Mouse (Mus musculus): ENCODE measurements around the gene Tctn3.

The Tctn3 gene

DNA sequence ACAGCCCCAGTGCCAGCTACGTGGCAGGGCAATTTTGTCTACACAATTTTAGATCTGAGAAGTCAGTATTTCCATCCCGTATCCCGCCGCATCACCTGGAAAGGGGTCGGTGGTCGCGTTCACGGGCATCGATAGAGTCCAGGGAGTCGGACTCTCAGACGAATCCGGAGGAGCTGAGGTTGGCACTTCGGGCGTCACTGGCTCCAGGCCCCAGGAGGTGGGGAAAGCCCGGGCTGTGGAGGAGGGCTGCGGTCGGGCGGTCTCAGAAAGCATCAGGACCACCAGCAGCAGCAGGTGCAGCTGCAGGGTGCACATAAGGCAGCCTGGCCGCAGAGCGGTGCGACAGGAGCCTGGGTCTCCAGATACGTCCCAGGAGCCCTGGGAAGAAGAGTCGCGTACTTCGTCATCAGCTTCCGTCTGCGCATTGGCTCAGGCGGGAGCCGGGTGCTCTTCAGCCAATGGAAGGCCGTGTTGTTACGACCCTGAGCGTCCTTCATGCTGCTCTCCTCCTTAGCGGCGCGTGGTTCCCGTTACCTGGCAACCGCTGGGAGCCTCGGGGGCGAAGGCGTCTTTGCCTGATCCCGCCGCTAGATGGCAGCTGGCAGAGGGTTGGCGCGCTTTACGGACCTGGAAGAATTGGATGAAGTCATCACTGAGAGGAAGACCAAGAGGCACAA is at the start of gene Tctn3, which contains the start of gene Entpd1:
Tctn3 (minus strand) TSS at position 404 of the 677 bp plus-strand sequence.
Entpd1 (plus strand) TSS at position 537 of the 677 bp plus-strand sequence.
- peak; percentile 88 to 96 for DNase-seq (ENCODE audit: low spot score in 2 of 2)

DNA sequence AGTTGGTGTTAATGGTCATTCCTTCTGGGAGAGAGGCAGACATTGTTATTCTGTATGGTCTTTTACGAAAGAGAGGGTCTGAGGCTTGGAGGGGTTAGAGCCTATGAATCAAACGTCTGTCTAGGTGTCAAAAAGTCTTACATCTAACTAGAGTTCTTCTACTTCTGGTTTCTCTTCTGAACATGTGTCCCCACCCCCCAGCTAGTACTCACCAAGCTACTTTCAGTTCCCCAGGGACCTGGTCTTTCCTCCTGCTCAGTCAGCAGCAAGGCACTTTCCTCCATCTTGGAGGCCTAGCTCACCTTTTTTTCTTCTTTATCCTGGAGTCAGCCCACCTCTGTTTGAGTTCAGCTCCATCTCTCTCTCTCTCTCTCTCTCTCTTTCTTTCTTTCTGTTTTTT is 49.1 kb upstream of the Tctn3 start:
- no peak for DNase-seq (ENCODE audit: low spot score in 2 of 2)

DNA sequence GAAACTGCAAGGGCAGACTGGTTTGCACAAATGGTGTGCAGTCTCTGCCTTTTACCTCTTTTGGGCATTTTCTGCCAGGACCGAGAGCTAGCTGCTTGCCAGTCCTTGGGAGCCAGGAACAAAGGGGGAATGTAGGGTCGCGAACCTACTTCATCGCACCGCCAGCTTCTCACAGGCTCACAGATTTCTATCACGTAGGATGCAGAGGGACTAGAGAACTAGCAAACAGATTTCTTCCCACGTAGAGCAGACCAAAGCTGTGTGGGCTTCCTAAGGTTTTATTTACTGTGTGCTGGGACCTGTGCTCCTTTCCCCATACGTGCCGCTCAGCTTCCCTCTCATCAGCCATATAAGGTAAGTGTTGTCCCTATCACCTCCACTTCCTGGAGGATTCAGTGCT is 48.5 kb upstream of the Tctn3 start:
- DNase-seq (ENCODE audit: low spot score in 2 of 2), result no peak

DNA sequence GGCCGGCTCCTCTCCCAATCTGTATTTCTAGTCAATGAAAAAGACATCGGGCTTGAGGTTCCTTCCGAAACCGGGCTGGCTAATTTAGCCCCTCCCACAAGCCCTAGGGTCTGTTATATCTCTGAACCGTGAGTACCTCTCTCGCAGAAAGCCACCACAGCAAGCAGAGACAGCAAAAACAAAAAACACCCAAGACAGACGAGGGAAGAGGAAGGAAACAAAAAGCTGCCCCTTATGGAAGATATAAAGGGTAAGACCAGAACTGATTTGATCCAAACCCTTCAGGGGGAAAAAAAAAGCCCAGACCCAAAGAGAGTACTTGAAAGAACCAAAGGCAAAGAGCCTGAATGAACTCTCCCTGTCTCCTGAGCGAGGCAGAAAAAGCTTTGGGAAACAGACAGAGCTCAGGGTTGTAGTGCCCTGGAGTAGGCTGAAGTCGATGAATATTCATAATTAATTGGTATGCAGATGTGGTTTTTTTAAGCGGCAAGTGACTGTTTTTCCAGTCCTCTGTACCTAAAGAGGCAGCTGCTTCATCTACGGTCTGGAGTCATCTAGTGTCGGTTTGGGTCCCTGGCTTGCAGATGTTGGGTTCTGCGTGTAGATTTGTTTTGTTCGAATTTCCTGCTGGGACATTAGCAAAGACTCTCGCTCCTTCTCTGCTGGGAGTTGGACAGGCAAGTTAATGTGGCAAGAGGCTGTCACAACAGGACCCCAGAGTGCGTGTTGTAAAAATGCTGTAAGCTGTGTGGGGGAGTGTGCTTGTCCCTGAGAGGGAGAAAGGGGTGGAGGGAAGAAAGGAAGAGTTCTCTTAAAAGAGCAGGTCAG is 47.8 kb upstream of the Tctn3 start:
- no peak for DNase-seq (ENCODE audit: low spot score in 2 of 2)

DNA sequence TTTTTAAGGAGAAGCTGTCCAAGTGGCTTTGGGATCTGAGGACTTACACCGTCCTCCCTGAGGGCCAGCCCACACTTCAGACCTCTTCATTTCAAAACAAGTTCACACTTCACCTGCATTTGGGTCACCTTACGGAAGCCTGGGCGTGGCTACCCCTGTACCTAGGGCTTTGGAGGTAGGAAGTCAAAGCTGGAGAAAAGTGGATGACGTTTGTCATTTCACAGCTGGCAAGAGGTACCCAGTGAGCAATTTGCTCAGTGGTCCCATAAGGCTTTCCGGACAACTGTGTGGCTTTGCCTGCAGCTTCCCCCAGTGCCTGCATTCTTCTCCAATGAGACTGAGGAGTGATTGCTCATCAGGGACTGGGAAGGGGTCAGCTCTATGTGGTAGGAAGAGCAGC is 46.9 kb upstream of the Tctn3 start:
- DNase-seq (ENCODE audit: low spot score in 2 of 2), result no peak

DNA sequence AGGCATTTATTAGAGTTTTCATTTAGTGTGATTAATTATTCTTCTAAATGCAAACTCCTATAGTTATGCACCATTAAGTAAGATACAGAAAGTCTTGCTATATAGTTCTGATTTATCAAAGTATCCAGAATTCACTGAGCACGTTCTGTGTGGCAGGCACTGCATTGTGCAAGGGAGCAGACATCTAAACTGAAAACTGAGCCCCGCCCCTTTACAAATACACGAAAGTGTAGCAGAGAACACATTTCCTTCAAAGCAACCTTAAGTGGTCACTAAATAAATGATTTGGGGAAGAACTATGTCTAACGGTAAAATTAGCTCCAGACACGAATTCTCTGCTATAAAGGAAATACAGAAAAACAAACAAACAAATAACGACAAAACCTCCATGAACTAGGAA is 46.2 kb upstream of the Tctn3 start:
- no peak for DNase-seq (ENCODE audit: low spot score in 2 of 2)

DNA sequence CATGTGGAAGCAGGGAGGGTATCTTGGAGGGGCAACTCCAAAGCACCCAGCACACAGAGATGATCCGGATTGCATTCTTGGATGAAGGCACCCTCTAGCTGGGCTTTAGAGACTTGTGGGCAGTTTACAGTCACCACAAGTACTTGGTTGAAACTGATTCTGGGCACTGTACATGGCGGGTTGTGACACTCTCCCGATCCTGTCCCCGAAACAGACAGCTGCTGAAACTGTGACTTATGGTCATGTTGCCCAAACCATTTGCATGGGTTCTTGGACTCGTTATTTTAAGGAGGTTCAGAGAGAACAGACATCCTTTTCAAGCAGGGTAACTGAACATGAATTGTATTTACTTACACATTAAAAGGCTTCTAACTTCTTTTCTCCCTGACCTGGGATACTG is 44.2 kb upstream of the Tctn3 start:
- DNase-seq (ENCODE audit: low spot score in 2 of 2), result no peak

DNA sequence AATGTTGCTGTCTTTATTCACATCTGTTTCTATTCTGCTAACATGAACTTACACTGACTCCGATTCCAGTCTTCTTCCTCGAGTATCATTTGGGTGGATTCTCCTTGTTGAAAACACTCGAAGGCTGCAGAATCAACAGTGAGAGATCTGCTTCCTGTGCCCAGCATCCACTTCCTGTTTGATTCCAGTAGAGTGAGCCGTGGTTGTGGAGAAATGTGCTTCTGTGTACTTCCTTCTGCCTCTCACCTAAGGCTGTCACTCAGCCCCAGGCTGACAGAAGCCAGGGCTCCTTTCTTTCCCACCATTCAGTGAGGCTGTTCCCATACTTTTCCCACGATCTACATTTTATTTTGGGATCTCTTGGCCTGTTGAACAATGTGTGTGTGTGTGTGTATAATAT is 38.1 kb upstream of the Tctn3 start:
- DNase-seq (ENCODE audit: low spot score in 2 of 2), result no peak

DNA sequence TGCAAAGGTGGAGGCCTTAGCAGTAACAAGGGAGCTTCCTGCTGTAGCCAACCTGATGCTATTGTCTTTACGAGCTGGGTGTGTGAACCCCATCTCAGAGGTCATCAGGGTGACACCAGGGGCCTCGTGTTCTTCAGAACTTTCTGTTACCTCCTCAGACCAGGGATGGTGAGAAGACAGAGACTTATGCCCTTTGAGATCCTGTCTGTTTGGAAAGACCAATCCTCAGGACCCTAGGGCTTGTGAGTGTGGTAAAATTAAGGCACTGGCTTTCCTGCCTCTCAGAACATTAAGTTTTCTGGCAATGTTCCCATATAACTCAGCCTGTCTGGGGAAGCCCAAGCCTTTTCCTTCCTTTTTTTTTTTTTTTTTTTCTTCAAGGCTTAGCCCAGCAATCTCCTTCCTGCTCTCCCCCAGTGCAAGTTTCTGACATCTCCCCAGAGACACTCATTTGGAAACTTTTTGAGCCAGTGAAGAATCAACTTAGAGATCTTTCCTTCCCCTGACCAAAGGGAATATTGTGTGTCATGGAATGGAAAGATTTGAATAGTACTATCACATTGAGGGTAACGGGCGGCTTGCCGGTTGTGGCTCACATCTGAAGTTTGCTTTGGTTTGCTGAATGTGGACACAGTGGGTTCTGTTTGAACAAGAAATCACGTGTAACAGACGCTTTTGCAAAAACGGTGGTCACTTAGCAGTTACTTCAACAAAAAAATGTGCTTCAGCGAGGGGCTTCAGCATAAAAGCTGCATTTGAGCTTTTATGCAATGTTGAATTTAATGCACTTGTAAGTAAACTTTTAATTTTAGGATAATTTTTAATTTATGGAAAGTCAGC is 35.5 kb upstream of the Tctn3 start:
- DNase-seq (ENCODE audit: low spot score in 2 of 2), result no peak

DNA sequence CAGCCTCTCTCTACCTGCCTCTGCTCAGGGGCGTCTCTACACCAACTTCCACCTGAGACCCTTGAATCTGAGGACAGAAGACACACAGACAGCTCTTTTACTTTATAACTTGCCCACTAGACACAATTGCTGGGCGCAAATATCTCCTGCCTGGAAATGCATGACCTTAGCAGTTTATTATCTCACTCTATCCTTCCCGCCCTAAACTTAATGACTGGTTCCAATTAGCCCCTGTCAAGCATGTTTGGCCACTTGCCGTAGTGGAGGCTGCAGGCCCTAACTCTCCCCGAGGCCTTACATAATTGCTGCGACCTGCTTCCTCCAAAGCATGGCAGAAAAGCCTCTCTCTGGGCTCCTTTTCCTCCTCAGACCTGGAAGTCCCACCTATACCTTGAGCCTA is 34.3 kb upstream of the Tctn3 start:
- no peak for DNase-seq (ENCODE audit: low spot score in 2 of 2)

DNA sequence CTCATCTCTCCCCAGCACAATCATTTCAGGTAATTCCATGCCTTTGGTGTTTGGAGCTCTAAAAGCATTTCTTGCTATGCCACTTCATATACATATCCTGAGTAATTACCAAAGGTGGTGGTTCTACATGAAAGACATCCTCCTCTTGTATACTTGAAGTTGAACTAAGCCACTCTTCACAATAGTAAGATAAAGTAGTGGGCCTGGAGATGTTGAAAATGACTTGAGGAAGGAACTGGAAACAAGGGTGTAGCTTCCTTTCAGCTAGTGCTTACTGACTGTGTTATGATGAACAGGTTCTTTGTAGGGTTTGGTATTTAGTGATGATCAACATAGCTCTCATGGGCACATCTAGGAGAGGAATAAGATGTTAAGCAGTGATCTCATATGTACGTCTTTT is 31.8 kb upstream of the Tctn3 start:
- DNase-seq (ENCODE audit: low spot score in 2 of 2), result no peak

DNA sequence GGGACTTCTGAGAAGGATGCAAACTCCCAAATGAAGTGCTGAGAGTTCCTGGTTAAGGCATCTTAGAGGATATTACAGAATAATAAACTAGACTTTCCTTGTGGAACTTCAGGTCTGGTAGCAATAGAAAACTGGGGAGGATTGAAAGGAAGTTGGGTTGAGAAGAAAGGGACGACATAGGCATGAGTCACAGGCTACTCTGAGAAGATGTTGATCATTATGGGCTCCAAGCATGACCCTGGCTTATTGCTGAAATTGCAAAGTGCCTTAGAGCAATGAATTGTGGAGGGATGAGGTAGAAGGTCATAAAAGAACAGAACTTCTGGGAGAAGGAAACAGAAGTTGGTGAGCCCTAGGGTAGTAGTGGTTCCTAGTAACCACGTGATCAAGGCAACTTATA is 28.8 kb upstream of the Tctn3 start:
- no peak for DNase-seq (ENCODE audit: low spot score in 2 of 2)

DNA sequence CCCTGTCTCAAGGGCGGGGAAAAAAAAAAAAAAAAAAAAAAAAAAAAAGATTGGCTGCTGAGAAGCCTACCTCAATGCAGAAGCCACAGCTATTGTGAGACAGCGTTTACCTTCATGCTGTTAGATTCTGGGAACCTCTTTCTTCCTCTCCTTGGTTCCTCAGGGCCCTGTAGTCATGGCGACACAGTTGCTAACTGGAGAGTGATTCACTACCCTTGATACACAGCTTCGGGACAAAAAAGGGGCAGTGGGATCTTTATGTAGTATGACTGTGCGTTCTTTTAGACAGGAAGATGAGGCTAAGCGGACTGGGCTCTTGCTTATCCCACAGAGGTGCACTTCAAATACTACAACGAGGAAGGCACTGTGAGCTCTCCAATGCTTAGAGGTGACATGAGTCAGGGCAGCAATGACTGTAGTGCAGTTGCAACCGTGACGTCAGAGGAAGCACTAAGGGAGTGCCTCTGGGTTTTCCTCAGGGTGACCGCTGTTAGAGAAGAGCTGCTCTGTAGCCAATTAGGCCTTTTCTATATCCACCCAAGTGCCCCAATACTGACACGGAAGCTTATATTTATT is 27.8 kb upstream of the Tctn3 start:
- no peak for DNase-seq (ENCODE audit: low spot score in 2 of 2)

DNA sequence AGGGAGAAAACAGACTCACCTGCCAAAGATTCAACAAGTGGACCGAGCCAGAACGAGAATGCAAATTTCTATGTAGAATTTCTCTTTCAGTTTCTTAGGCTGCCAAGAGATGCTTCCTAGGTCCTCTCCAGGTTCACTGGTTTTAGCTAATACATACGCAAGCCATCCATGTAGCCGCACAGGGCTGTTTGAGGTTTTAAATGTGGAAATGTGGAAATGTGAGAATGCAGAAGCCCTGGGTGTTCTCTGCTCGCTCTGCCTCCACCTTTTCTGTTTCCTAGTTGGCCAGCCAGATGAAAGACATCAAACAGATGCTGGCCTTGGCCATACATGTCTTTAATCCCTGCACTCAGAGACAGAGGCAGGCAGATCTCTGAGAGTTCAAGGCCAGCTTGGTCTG is 26.5 kb upstream of the Tctn3 start:
- no peak for DNase-seq (ENCODE audit: low spot score in 2 of 2)

DNA sequence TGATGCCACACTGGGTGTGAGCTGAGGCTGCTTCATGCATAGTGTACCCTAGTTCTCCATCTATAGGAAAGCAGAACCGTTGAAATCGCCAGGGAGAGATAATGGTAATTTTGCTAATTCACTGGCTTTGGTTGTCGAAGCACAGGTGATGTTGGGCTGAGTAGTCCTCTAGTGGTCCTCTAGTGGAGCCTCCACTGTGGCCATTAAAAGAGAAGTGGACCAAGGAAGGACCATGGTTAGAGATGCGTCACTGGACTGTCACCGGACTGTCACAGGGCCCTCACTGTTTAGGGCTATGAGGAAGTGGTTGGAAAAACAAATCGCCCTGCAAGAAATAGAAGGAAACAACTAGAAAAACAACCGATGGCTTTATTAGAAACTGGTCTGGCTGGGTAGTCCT is 25.6 kb upstream of the Tctn3 start:
- no peak for DNase-seq (ENCODE audit: low spot score in 2 of 2)

DNA sequence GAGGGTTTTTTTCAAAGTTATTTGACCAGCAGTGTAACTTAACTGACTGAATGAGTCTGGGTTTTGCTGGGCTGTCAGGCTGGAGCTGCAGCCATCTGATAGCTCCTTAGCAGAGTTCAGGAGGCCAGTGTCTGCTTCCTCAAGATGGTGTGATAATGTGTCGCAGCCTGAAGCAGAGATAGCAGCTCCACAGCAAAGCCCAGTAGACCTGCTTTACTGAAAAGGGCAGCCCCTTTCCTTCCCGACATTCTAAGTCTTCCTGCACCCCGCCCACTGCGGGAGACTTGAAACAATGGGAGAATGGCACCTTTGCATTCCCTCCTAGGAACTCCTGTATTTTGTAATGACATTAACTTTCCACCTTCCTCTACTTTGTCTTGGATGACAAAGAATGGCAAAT is 25.1 kb upstream of the Tctn3 start:
- no peak for DNase-seq (ENCODE audit: low spot score in 2 of 2)

DNA sequence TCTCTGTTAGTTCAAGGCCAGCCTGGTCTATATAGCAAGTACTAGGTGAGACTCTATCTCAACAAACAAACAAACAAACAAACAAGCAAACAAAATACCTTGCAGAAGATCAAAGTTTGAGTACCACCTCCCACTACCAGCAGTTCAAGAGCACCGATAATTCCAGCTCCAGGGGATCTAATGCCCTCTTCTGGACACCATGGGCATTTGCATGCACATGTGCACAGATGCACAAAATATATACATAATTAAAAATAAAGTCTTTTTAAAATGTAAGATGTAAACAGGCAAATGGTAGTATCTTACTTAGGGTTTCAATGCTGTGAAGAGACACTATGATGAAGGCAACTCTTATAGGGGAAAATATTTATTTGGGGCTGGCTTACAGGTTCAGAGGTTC is 21.1 kb upstream of the Tctn3 start:
- no peak for DNase-seq (ENCODE audit: low spot score in 2 of 2)

DNA sequence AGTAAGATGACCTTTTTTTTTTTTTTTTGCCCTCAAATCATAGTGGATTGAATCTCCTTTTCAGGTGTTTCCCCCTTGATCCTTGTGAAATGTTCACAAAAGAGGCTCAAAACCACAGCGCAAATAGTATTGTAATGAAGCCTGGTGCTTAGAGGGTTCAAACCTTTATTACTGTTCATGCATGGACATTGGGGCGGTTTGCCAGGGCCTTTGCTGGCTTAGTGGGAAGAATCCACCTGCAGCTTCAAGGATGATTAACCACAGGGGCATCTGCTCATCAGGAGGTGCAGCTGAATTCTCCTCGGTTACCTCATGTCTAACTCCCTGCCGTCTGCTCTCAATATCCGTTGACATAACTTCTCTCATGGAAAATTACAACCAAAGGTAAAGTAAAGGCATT is 20.6 kb upstream of the Tctn3 start:
- DNase-seq (ENCODE audit: low spot score in 2 of 2), result no peak

DNA sequence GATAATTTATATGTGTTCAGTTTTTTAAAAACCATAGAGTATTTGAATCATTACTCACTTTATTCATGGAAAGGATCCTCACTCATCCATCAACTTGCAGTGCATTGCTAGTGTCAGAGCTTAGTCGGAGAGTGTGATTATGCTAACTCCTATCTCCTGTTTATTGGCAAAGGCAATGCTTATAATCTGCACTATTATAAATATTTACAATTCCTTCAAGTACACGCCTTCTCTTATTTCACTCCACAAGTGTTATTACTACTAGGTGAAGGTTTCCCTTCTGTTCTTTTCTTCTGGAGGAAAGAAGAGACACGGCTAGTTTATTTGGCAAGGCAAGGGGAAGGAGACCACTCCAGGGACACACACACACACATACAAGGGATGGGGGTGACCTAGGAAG is 20.2 kb upstream of the Tctn3 start:
- no peak for DNase-seq (ENCODE audit: low spot score in 2 of 2)

DNA sequence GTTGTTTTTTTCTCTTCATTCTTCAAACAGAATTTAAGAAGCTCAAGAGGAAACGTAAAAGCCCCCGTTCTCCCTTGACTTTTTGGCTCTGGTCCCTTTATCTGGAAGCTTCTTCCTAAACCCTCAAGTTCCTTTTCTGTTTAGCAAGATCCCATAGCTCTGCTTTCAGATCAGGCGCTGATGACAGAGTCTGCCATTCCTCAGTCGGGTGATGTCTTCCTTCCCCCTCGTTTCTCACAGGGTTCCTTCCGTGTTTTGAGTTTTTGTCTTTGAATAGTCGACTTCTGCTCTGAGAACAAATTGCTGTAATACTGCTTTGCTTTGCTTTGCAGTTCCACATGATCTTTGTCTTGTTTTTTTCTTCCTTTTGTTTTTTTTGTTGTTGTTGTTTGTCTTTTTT is 18.6 kb upstream of the Tctn3 start:
- DNase-seq (ENCODE audit: low spot score in 2 of 2), result no peak

DNA sequence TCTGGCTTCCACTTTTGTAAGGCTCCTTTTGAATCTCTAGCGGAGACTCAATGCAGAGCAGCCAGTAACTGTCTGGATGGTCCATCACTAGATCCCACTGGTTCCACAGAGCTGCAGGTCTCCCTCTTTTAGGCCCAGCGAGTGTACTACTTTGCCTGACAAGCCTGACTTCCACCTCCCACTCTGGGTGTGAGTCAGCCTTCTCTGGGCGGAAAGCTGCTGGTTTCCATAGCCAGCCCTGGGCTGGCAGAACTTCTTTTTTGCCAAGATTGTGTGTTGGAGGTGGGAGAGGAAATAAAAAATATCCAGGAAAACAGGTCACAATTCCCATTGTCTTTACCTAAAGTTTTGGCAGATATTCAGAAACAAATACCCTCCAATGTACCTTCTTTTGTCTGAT is 18.1 kb upstream of the Tctn3 start:
- DNase-seq (ENCODE audit: low spot score in 2 of 2), result peak in 1 of 2 experiments; percentile 36

DNA sequence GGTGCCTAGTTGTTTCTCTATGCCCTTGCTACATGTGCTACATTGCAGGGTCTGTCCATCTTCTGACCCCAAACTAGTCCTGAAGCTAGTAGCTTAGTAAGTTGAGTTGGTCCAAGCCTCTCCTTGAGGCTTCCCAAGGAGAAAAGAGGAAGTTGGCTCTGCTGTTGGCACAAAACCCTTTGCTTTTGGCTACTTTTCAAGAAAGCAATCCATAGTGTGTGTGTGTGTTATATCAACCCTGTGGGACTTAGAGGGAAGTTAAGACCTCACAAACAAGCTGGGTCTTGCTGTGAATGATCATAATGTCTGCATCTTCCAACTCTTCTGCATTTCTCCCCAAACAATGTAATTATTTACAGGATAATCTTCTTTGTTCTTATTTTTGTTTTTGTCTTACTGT is 16.9 kb upstream of the Tctn3 start:
- no peak for DNase-seq (ENCODE audit: low spot score in 2 of 2)
